Mouse (Mus musculus) small intestine, adult 2 months (tissue): ENCODE data around the gene Lrrtm1.

ENCODE experiments used
- CTCF ChIP-seq: fragments of 200-500 bp; IDR thresholded peaks from 2 replicates; pipeline ENCODE4 v1.5.1; 2012; ENCODE audit warnings: low read depth, mild to moderate bottlenecking, control low read depth, inconsistent platforms, low read length, moderate library complexity, mixed read lengths; ENCODE audit not compliant: insufficient replicate concordance, insufficient read length; ENCODE audit errors: extremely low read depth
- POLR2A ChIP-seq: fragments of 200-500 bp; IDR thresholded peaks from 2 replicates; pipeline ENCODE4 v1.6.1; 2012; ENCODE audit warnings: low read depth, mild to moderate bottlenecking, control low read depth, inconsistent platforms, low read length, moderate library complexity

GRCm38 (mm10) chr6:77215322-77215721 is 27.2 kb upstream of the Lrrtm1 start:
- TF ChIP-seq CTCF, result no peak
- TF ChIP-seq POLR2A, result no peak
